Mouse (Mus musculus) heart, postnatal 36 days (tissue): ENCODE measurements around the gene Selenoo. TPM values are rescaled to one million over a fixed set of nuclear protein-coding genes. Genes with fewer than 3 reads are reported as not detected.
A peak's percentile ranks its signal among the peaks of the same experiment; 100 is the strongest.

Source experiments
- DNase-seq, 2 experiments: peaks; one replicate each; pipeline ENCODE4 v3.0.0; 2021 to 2022
- intact Hi-C: fragments of 180-260 bp; cut with DNase I; formaldehyde crosslinking; loops from one replicate; pipeline ENCODE4 v1.15.1; 2025
- total RNA-seq, 2 experiments: library from RNA; stranded (reverse); gene quantifications; 2 replicates each; pipeline ENCODE4 v1.2.3; 2021

Gene Selenoo
- total RNA-seq, 2 experiments from 2014 or later: 15.4 to 17.1 TPM

DNA sequence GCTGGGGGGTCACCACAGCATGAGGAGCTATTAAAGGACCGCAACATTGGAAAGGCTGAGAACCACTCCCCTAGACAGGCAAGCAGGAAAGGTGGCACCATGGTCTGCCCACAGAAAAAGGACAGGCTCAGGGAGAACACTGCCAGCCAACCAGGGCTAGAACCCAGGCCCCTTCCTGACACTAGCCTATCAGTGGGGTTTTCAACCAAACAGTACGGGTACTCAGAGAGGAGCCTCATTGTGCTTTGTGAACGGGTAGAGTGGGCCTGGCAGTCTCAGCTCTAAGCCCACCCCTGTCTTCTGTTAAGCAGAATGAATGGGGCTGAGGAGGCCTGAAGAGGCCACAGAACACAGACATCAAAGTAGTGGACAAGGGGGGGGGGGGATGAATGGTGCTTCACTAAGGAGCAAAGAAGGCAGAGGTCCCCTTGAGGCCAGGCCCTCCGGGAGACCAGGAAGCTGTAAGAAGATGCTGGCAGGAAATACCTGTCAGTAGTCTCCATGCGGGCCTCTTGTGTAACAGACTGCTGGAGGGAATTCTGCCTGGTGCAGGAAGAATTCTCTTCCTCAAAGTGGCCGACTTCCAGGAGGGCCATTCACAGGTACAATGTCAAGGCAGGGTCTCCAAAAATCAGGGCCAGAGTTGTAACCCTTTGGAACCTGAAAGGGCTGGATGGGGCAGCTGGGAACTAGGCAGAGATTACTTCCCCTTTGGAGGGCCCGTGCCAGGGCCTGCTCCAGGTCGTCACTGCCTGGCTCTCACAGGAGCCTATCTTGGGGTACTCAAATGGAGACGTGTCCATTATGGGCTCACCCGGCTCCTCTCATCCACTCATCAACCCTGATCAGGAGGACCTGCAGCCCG lies 14.0 kb upstream of the Selenoo start, which contains the start of gene Trabd:
TSS of gene Trabd (plus strand) at position 512 of the 865 bp plus-strand sequence.
- intact Hi-C loops: loop anchor here (5.0 kb wide), 1 partner anchor 53 kb away; no protein-coding TSS in a partner anchor
- no peak for DNase-seq

DNA sequence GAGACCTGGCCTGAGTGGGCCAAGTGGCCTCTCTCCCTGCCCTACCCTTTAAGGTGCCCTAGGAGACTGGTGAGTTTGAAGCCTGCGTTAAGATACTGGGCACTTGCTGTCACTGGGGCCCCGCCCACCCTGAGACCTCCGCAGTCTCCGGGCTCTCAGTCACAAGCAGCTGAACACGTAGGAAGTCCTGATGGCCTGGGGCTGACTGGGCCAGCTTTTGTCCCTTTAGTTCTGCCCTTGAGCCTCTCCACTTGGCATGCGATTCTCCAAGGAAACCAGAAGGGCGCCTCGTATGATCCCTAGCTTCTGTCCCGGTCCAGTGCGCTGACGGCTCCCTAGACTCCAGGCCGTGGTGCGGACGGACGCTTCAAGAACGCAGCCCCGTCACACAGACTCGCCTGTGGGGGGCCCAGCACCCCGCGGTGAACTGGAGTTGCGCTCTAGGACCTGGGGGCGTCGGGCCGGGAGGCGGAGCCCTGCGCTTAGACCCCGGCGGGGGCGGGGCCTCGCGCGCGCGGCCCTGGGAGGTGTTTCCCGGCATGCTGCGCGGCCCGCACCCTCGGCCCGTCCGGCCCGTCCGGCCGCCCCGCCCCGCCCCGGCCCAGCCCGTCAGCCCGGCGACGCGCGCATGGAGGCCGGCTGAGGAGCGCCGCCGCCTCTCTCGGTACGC lies 13.3 kb upstream of the Selenoo start:
- DNase-seq: peak; percentile 87 to 90
- intact Hi-C loops: loop anchor here (2.0 kb wide), 1 partner anchor 135 kb away; the partner anchor contains the start of gene Ppp6r2

DNA sequence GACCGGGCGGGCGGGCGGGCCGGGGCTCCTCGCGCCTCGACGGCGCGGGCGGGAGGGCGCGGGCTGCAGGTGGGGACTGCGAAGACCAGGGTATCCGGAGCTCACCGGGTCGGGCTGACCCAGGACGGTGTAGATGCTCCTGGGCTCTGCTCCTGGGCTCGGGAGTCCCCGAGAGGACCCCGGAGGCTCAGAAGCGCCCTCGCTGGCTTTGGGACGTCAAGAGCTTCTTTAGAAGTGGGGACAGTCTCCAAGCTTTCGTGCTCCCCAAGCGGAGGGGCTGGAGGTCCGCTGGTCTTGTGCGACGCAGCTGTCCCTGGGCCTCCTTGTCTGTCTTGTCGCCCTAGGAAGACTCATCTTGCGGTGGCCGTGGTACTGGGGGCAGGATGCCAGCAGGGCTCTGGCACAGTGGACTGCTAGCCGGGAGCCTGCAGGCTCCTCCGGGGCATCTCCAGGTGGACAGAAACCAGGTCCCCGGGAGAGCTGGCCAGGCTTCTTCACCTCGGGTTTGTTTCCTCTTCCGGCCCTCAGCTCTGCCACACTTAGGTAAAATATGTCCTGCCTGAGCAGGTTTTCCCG lies 12.6 kb upstream of the Selenoo start:
- intact Hi-C loops: loop anchor here (2.0 kb wide), 1 partner anchor 135 kb away; the partner anchor contains the start of gene Ppp6r2
- peak in 1 of 2 experiments; percentile 50 for DNase-seq

DNA sequence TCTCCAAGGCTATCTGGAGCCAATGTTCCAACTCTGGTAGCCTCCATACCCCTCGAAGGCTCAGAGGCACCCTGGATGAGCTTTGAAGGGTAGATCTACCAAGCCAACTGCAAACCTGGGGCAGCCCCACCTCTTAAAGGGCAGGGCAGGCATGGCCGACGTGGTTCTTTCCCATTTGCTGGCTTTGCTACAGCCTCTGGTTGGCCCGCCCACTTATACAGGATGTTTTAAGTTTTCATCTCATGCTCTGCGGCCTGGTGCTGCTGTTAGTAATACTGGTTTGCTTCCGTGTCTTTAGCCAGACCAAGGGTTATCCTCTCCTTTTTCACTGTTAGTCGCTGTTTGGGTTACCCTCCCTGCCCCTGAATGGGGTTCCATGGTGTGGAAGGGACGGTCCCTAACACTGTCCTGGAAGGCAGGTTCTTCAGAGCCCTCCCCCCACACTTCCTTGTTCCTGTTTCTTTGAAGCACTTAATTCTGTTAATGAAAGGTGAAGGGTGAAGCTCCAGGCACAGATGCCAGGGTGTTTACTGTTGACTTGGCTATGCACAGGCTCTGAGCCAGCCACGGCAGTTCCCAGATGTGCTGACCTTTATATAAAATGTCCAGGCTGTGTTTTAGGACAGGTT lies 10.6 kb upstream of the Selenoo start:
- peak; percentile 34 to 35 for DNase-seq
- intact Hi-C loops: loop anchor here (2.0 kb wide), 1 partner anchor 260 kb away; the partner anchor contains the start of genes Alg12 and Creld2

DNA sequence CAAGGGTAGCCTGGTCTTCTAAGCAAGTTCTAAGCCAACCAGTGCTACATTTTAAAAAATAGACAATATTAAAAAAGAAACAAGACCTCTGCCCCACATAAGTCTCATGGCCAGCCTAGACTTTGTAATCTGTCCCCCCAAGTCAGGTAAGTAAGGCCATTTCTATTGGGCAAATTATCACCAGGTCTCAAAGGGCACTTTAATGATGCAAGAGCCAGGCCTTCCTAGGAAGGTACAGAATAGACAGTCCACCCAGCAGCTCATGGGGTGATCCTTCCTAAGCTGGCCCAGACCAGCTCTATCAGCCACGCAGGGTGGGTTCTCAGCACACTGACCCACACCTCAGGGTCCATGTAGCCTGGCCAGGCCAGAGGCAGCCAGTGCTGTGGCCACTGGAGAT lies 5.0 kb upstream of the Selenoo start:
- DNase-seq: no peak
- intact Hi-C loops: no loop called here

DNA sequence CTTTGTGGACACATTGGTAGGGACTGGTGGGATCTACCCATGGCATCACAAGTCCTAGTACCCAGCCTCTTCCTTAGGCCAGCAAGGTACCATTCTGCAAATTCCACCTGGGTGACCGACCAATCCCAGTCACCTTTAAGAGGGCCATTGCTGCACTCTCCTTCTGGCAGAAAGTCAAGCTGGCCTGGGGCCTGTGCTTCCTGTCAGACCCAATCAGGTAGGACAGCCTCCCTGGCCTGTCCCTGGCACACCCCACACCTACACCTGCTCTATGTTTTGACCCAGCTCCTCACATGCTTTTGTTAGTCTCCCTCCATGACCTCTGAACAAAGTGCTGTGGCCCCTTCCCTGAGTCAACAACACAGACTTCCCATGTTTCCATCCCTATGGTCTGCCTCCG lies 4.1 kb upstream of the Selenoo start:
- intact Hi-C loops: no loop called here
- DNase-seq: no peak

DNA sequence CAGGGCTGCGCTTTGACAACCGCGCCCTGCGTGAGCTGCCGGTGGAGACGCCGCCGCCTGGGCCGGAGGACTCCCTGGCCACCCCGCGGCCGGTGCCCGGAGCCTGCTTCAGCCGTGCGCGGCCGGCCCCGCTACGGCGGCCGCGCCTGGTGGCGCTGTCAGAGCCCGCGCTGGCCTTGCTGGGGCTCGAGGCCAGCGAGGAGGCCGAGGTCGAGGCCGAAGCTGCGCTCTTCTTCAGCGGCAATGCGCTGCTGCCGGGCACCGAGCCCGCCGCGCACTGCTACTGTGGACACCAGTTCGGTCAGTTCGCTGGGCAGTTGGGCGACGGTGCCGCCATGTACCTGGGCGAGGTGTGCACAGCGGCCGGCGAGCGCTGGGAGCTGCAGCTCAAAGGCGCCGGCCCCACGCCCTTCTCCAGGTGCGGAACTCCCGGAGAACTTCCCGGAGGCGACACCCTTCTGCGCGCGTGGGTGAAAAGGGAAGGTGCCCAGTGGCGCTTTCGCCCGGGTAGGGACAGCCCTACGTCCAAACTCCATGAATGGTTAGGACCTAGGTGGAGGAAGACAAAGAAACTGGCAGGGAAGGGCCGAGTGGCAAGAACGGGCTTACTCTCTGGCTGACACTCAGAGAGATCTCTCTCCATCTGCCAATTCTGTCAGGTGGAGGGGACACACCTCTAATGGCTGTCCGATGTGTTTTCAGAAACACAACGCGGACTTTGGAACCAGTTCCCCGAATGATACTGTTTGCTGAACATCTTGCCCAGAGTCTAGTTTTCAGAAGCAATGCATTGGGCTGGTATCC lies 566 bp downstream of the Selenoo start:
- intact Hi-C loops: loop anchor here (1.0 kb wide), 1 partner anchor 12 kb away; no protein-coding TSS in a partner anchor
- no peak for DNase-seq

DNA sequence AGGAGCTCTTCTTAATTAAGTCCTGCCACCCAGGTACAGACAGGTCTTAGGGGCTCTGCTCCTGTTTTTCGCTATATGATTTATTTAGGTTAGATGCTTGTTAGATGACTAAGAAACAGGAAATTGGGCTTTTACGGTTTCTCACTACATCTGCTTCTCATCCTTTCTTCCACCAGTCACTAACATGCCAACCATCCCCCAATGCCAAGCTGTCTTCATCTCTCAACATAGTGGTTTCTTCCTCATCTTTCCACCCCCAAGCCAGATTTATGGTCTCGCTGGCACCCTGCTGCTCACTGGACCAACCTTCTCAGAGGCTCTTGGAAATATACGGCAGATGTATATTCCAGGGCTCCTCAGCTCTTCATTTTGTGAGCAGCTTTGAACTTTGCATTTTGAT lies 1.8 kb downstream of the Selenoo start:
- DNase-seq: no peak
- intact Hi-C loops: no loop called here

DNA sequence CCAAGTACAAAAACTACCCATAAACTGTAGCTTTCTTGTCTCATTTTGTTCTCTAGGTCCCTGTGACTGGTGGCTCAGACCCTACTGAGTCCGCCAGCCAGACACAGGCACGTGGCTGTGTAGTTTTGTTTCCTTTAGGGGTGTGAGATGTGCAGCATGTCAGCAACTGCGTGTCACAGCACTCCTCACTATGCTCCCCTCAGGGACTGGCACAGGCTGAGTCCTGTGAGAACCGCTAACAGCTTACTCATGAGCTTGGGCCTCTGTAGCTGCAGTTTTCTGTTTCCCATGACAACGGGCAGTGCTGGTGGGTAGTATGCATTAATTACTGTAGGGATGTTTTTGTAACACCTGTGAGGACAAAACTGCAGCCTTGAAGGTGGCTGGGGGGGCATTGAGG lies 3.3 kb downstream of the Selenoo start:
- intact Hi-C loops: no loop called here
- DNase-seq: no peak

DNA sequence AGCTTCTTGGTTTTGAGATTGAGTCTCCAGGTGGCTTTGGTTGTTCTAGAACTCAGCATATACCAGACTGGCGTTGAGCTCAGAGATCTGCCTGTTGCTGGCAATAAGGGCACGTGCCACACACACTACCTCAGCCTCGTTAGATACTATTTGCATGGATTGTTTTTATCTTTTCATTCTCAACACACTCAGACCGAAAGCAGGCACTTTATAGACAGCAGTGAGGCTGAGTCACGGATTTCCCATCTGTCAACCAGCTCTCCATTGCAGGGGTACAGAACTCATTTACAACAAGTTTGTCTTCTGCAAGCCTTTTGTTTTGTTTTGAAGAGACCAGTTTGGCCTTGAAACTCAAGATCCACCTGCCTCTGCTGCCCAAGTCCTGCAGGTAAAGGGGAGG lies 8.6 kb downstream of the Selenoo start:
- intact Hi-C loops: no loop called here
- DNase-seq: no peak

DNA sequence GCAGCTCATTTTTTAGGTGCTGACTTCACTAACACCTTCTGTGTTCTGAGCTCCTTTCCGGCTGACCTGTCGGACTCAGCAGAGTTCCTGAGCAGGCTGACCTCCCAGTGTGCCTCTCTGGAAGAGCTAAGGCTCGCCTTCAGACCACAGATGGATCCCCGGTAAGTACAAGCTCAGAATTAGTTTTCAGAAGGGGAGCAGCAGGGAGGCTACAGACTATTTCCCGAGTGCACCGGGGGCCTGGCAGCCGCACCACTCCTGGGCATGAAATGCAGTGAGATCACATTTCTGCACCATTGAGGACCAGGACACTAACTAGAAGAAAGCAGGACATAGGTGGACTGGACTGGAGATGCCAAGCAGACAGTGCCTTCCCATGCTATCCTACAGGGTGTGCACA lies 9.7 kb downstream of the Selenoo start:
- intact Hi-C loops: no loop called here
- no peak for DNase-seq

DNA sequence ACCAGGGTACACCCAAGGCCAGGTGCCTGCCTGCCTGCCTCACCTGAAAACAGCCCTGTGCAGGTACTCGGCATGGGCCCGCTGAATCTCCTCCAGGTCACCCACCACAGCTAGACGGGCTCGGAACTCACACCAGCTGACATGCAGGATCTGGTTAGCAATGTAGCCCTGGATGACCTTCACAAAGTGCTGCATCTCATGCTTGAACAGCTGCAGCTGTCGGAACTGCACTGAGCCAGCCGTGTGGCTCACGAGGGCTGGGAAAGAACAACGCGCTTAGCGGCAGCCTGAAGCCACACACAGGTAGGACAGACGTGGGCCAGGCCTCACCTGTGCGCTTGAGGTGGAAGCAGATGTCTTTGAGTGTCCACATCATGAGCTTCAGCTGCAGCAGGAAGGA lies 11.9 kb downstream of the Selenoo start:
- intact Hi-C loops: no loop called here
- no peak for DNase-seq

DNA sequence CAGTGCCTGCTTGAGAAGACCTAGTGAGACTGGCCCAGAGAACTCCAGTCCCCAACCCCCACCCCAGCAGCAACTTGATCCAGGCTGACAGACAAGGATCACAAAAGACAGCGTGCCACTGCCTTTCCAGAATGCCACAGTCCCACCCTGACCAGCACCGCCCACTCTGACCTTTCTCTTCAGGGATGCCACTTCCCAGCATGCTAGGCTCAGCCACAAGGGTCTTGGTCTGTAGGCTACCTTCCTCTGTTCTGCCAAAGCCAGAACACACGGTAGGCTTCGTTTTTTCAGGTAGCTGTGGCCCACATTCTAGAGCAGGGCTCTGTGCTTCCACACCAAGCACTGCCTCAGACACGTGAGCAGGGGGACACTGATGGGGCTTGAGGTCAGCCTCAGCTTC lies 13.8 kb downstream of the Selenoo start:
- intact Hi-C loops: no loop called here
- DNase-seq: no peak

DNA sequence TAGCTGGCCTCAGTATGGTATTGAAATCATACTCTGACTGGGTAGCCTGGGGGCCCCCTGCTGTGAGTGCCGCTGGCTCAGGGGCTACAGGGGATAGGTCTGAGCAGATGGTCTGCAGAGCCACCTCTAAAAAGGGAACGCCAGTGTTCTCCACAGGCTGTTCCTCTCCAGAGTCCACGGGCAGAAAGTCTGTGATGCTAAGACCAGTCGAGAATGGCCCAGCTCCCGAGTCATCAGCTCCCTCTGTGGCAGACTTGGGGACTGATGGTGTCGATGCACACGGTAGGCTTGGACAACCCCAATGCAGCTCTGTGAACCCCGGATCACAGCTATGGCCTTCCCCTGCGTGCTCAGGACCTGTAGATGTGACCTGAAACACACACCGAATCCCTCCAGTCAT lies 15.0 kb downstream of the Selenoo start:
- intact Hi-C loops: no loop called here

DNA sequence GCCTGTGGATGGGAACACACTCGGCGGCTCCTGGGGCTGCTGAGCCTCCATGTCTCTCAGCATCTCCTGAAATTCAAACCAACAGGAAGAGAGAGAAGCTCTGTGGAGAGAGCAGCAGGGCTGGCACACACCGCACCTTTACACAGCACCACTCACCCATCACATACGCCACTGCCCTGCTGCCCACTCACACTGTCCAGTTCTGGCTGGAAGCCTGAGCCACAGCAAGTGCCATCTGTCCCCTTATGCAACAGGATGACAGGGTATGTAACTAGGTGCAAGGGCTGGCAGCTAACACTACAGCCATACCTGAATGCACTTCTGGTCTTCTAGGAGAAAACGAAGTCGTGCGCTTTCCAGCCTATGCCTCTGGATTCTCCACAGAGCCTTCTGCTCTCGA lies 15.5 kb downstream of the Selenoo start:
- no peak for DNase-seq
- intact Hi-C loops: no loop called here

More for the DNA sequence above, 15.0 kb downstream of the Selenoo start:
- DNase-seq: no peak

DNA sequence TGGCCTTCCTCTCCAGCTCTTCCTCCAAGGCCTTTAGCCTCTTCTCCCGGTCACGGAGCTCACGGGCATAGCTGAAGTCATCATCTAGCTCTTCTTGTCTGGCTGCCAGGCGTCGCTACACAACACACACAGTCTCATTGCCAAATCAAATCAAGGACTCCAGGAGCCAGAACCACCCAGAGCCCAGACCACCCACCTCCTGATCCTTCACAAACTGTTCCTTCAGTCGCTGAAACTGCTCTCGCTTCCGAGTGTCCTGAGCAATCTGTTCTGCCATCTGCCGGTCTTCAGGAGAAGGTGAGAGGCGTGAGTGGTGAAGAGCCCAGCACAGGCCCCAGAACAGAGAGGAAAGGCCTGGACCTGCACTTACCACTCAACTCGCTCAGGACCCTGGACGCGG lies 17.2 kb downstream of the Selenoo start:
- intact Hi-C loops: no loop called here
- no peak for DNase-seq

DNA sequence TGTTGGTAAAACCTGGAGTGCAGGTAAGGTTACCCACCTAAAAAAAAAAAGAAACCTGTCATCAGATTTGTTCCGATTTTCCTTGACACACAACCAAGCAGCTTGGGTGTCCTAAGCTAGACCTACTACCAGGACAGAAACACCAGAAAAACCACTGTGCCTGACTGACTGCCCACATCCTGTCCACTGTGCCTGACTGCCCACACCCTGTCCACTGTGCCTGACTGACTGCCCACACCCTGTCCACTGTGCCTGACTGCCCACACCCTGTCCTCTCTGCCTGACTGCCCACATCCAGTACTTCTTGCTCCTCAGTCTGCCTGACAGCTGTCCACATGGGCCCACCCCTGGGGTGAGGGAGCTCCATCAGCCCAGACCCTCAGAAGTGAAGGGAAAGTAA lies 18.1 kb downstream of the Selenoo start:
- intact Hi-C loops: no loop called here

DNA sequence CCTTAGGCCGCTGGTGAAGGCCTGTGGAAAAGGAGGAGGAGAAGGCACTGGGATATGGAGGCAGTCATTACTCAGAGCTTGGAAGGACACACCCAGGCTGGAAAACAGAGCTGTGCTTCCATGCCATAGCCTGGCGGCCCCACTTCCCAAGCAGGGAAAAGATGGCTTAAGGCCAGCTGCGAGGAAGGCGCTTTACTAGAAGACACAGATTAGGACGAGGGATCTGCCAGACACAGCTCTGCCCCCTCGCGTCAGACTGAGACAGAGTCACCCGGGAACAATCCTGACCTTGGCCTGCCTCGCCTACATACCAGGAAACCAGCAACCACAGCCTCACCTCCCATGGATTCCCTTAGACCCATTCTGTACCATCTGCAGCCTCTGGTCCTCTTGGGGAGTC lies 21.3 kb downstream of the Selenoo start:
- intact Hi-C loops: no loop called here
- DNase-seq: peak in 1 of 2 experiments; percentile 25

More for the DNA sequence above, 18.1 kb downstream of the Selenoo start:
- DNase-seq: no peak

DNA sequence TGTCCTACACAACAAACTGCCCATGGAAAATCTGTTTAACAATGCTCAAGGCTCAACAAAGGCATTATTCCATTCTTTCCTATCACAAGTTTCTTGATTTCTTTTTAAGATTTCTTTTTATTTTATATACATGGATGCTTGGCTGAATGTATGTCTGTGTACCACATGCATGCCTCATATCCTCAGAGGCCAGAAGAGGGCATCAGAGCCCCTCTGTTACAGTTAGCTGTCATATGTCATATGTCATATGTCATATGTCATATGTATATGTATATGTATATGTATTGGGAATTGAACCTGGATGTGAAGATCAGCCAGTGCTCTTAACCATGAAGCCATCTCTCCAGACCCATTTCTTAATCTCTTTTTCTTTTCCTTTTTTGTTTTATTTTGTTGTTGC lies 29.1 kb downstream of the Selenoo start:
- intact Hi-C loops: no loop called here
- DNase-seq: no peak
